Mouse (Mus musculus) olfactory bulb, adult 2 months (tissue): ENCODE results near the gene Arhgap28.

ENCODE experiments used
- CTCF ChIP-seq: fragments of 200-500 bp; IDR thresholded peaks from 2 replicates; pipeline ENCODE4 v1.5.1; 2012; ENCODE audit warnings: low read depth, mild to moderate bottlenecking, low read length, moderate library complexity; ENCODE audit not compliant: insufficient read depth
- POLR2A ChIP-seq: fragments of 200-500 bp; IDR thresholded peaks from 2 replicates; pipeline ENCODE4 v1.6.1; 2012; ENCODE audit warnings: mild to moderate bottlenecking, low read depth, low read length, moderate library complexity; ENCODE audit not compliant: insufficient read depth

- TF ChIP-seq CTCF (no peak), POLR2A (no peak)
These were observed 142.8 kb downstream of the Arhgap28 start for GRCm38 (mm10) chr17:67861080-67861630.
